Mouse (Mus musculus) intestine, embryonic 14.5 days (tissue): ENCODE results near the gene Lamc2. TPM values are rescaled to one million over a fixed set of nuclear protein-coding genes. Genes with fewer than 3 reads are reported as not detected.

Source experiments
- ATAC-seq: fragments of 200-750 bp; cut with Nextera tagmentation; replicated peaks from 2 replicates; pipeline ENCODE4 v1.8.0; 2017; ENCODE audit warnings: low read depth, moderate number of reproducible peaks, moderate TSS enrichment, moderate library complexity; ENCODE audit not compliant: low FRiP score, low TSS enrichment
- DNase-seq: peaks from one replicate; pipeline ENCODE4 v3.0.0-alpha.2; 2018; ENCODE audit warnings: low spot score
- H3K27ac ChIP-seq: fragments of 300-500 bp; sonication (generic); 2 replicates; pipeline ENCODE4 v1.5.1; 2014; ENCODE audit warnings: low read depth, mild to moderate bottlenecking, control low read depth
- H3K27me3 ChIP-seq: fragments of 300-500 bp; sonication (generic); replicated peaks from 2 replicates; pipeline ENCODE4 v1.6.1; 2014; ENCODE audit warnings: low read length, control low read depth; ENCODE audit not compliant: control insufficient read depth, insufficient read depth
- H3K36me3 ChIP-seq: fragments of 300-500 bp; sonication (generic); 2 replicates; pipeline ENCODE4 v1.6.1; 2014; ENCODE audit warnings: low read length, control low read depth; ENCODE audit not compliant: control insufficient read depth, insufficient read depth
- H3K4me1 ChIP-seq: fragments of 300-500 bp; sonication (generic); replicated peaks from 2 replicates; pipeline ENCODE4 v1.6.1; 2014; ENCODE audit warnings: low read length, control low read depth, mixed read lengths; ENCODE audit not compliant: control insufficient read depth, insufficient read depth
- H3K4me2 ChIP-seq: fragments of 300-500 bp; sonication (generic); 2 replicates; pipeline ENCODE4 v1.6.1; 2014; ENCODE audit warnings: low read length
- H3K4me3 ChIP-seq: fragments of 300-500 bp; sonication (generic); 2 replicates; pipeline ENCODE4 v1.5.1; 2014; ENCODE audit warnings: low read depth, low read length, control low read depth, mixed read lengths
- H3K9ac ChIP-seq: fragments of 300-500 bp; sonication (generic); 2 replicates; pipeline ENCODE4 v1.6.1; 2014; ENCODE audit warnings: mild to moderate bottlenecking, low read length
- H3K9me3 ChIP-seq: fragments of 300-500 bp; sonication (generic); 2 replicates; pipeline ENCODE4 v1.6.1; 2016; ENCODE audit warnings: low read length, control low read depth; ENCODE audit not compliant: control insufficient read depth
- WGBS: fragments of 180-500 bp; shearing (Covaris S2); extraction: QIAGEN DNeasy Blood & Tissue Kit; methylation state at CpG from one replicate; pipeline ENCODE4 v1.1.7; 2014; 5-methylcytosine and 5-hydroxymethylcytosine counted together
- polyA plus RNA-seq: library from polyadenylated mRNA; unstranded; fragments of >200 nt; fragmentation: Nextera tagmentation; extraction: Ambion mirVana; gene quantifications from 2 replicates; pipeline ENCODE4 v1.2.1, GENCODE M21; 2014

The Lamc2 gene
- polyA plus RNA-seq, 1 experiment from 2014 or later = 9.2 TPM

DNA sequence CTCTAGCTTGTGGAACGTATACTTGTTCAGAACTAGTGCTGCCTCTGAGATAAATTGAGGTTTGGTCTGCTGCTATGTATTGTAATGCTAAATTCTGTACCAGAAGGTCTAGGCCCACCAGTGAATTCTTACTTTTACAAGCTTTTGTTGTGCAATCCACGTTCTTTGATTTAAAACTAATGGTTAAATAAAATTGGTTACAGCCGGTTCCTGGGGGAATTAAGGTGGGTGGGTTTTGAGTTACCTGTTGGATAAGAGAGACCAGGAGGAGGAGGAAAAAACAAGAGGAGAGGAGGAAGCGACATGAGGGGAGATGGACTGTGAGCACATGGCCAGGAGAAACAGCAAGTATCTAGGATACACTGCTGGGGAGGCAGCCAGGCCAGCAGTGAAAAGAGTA, 30.3 kb upstream of the Lamc2 start:
- Histone ChIP-seq H3K27ac (no peak overlapping the region), H3K27me3 (no peaks in the 10 kb centered on the region), H3K4me1 (no peaks in the 10 kb centered on the region), H3K36me3 (peaks cover 35% of the 10 kb centered on the region), H3K9me3 (no peaks in the 10 kb centered on the region), H3K4me3 (no peak overlapping the region), H3K4me2 (no peak overlapping the region), H3K9ac (no peak overlapping the region)
- ATAC-seq (no peak), DNase-seq (no peak)
- 89% methylated on average over 4 of the region's 4 CpGs for WGBS

DNA sequence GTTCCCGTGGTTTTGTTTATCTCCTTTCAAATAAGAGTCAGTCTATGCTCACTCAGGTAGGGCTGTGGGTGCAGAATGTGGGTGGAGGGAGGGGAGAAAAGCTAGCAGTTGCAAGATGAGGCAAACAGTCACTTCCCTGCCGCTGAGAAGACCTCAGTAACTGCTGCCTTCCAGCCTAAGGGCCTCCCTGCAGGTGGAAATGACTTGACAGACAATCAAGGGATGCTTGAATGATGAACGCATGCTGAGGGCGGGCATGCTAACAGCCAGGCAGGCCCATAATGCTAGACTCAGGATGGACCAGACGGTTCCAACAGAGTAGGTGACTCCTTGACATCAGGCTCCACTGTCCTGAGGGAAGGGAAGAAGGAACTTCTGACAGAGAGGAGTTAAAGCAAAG, 29.4 kb upstream of the Lamc2 start:
- no peak overlapping the region for H3K4me3 ChIP-seq
- WGBS = 72% methylated on average over 5 of the region's 5 CpGs
- H3K4me1 ChIP-seq = no peaks in the 10 kb centered on the region
- ATAC-seq (no peak), DNase-seq (no peak)
- no peaks in the 10 kb centered on the region for H3K9me3 ChIP-seq
- no peak overlapping the region for H3K9ac ChIP-seq
- no peak overlapping the region for H3K27ac ChIP-seq
- H3K4me2 ChIP-seq = no peak overlapping the region
- no peaks in the 10 kb centered on the region for H3K27me3 ChIP-seq
- peaks cover 26% of the 10 kb centered on the region for H3K36me3 ChIP-seq

DNA sequence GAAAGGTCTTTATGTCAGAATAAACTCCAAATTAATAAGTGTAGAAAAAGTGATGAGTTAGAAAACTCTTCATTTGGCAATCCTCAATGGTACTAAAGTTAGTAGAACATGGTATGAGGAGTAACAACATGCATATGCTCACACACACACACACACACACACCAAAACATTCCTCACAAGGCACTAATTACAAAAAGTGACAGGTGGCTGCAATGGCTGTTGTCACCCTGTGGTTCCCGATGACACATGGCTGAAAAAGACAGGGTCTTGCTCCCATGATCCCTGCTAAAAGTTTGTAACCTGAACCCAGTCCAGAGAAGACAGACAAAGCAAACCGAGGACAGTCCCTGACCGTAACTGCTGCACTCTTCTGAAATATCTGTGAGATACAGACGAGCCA, 24.7 kb upstream of the Lamc2 start:
- H3K4me1 ChIP-seq = no peaks in the 10 kb centered on the region
- 44% methylated on average over 4 of the region's 4 CpGs for WGBS

DNA sequence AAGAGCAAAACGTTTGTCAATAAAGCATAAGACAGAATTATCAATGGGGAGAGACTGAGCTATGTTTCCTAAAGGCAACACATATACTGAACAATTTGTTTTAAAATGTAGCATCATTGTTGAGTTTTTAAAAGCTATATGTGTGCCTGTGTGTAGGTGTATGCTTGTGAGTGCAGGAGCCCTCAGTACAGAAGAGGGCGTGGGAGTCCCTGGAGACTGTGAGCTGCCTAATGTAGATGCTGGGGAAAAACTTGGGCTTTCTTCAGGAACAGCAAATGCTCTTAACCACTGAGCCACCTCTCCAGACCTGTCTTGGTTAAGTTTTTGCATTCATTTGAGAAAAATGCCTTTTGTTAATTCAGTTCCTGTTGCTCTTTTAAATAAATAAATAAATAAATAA, 24.0 kb upstream of the Lamc2 start:
- no peaks in the 10 kb centered on the region for H3K36me3 ChIP-seq
- ATAC-seq = no peak

More for the DNA sequence above, 24.7 kb upstream of the Lamc2 start:
- no peaks in the 10 kb centered on the region for H3K36me3 ChIP-seq
- H3K27me3 ChIP-seq = no peaks in the 10 kb centered on the region
- H3K4me2 ChIP-seq = no peak overlapping the region
- H3K4me3 ChIP-seq = no peak overlapping the region
- ATAC-seq (no peak), DNase-seq (no peak)
- H3K9ac ChIP-seq = no peak overlapping the region
- H3K9me3 ChIP-seq = no peaks in the 10 kb centered on the region
- no peak overlapping the region for H3K27ac ChIP-seq

DNA sequence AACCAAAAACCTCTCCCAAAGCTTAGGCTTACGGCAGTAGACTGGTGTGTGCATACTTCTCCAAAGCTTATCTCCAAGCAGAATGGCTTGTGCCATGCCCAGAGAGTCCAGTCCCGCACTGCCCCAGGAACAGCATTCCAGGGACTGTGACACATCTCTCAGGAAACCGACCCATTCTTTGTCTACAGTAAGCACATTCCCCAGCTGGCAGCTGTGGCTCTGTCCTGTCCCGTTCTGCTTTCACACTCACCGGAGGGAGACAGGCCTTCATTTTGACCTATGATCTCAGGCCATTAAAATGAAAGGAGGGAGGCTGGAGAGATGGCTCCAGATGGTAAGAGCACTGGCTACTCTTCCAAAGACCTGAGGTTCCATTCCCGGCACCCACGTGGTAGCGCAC, 15.9 kb upstream of the Lamc2 start:
- no peaks in the 10 kb centered on the region for H3K36me3 ChIP-seq
- peaks cover 6% of the 10 kb centered on the region; the same call in 1 of the 2 replicates for H3K4me1 ChIP-seq
- no peak overlapping the region for H3K27ac ChIP-seq
- H3K9ac ChIP-seq = no peak overlapping the region
- H3K4me3 ChIP-seq = no peak overlapping the region
- no peak for DNase-seq
- ATAC-seq = no peak; the same call in 1 of the 2 replicates
- no peak overlapping the region for H3K4me2 ChIP-seq
- H3K27me3 ChIP-seq = no peaks in the 10 kb centered on the region
- no peaks in the 10 kb centered on the region for H3K9me3 ChIP-seq
- WGBS = 56% methylated on average over 8 of the region's 8 CpGs

More for the DNA sequence above, 24.0 kb upstream of the Lamc2 start:
- H3K4me1 ChIP-seq = no peaks in the 10 kb centered on the region
- no peaks in the 10 kb centered on the region for H3K27me3 ChIP-seq
- no peaks in the 10 kb centered on the region for H3K9me3 ChIP-seq
- no peak overlapping the region for H3K4me2 ChIP-seq
- H3K4me3 ChIP-seq = no peak overlapping the region
- no peak for DNase-seq
- WGBS = 91% methylated on average over 2 of the region's 2 CpGs
- H3K27ac ChIP-seq = no peak overlapping the region
- H3K9ac ChIP-seq = no peak overlapping the region

DNA sequence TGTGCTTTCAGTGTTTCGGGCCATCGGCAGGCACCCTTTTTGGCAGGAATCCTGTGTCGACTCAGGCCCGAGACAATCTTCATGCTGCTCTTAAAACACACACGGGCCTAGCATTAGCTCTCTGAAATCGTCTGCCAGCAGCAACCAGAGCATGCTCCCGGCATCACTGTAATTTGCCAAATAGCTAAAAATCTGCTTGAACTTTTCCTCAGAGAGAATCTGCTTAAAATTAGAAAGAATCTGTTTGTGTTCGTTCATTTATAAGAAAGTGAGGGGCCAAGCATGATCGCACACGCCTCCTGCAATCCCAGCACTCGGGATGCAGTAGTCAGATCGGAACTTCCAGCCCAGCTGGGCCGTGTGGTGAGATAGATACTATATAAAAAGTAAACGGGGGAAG, 15.2 kb upstream of the Lamc2 start:
- Histone ChIP-seq H3K27ac (no peak overlapping the region), H3K4me2 (no peak overlapping the region)

DNA sequence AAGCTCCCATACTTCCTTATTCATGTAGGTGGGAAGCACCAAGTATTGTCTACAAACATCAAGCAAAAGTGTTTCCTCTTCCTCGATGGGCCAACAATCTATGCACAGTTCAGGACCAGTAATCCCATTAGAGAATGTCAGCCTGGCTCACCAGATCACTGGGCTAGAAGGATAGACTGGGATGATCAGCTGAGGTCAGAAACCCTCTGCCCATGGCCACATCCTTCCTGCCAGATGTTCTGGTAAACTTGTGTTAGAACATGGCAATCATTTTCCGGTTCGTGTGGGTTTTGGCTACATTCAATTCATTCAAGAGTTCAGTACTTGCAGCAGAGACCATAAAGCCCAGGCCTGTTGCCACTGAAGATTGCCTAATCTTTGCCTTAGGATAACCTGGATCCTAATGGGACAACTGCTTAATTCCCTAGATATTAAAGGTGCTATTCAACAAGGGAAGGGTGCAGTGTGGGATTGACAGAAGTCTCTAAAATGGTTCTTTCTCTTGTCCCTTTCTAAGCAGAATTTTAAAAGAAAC, 11.1 kb upstream of the Lamc2 start:
- no peaks in the 10 kb centered on the region for H3K36me3 ChIP-seq
- ATAC-seq (no peak), DNase-seq (no peak)
- 81% methylated on average over 3 of the region's 3 CpGs for WGBS
- H3K27ac ChIP-seq = no peak overlapping the region
- no peak overlapping the region for H3K4me3 ChIP-seq
- H3K27me3 ChIP-seq = no peaks in the 10 kb centered on the region
- no peak overlapping the region for H3K9ac ChIP-seq
- no peak overlapping the region for H3K4me2 ChIP-seq
- peaks cover 14% of the 10 kb centered on the region for H3K4me1 ChIP-seq
- no peaks in the 10 kb centered on the region for H3K9me3 ChIP-seq

More for the DNA sequence above, 15.2 kb upstream of the Lamc2 start:
- peaks cover 6% of the 10 kb centered on the region; the same call in 1 of the 2 replicates for H3K4me1 ChIP-seq
- no peak overlapping the region for H3K4me3 ChIP-seq
- WGBS = 56% methylated on average over 14 of the region's 14 CpGs
- H3K27me3 ChIP-seq = no peaks in the 10 kb centered on the region
- no peaks in the 10 kb centered on the region for H3K36me3 ChIP-seq
- ATAC-seq = no peak
- no peak overlapping the region for H3K9ac ChIP-seq
- H3K9me3 ChIP-seq = no peaks in the 10 kb centered on the region
- DNase-seq = no peak

DNA sequence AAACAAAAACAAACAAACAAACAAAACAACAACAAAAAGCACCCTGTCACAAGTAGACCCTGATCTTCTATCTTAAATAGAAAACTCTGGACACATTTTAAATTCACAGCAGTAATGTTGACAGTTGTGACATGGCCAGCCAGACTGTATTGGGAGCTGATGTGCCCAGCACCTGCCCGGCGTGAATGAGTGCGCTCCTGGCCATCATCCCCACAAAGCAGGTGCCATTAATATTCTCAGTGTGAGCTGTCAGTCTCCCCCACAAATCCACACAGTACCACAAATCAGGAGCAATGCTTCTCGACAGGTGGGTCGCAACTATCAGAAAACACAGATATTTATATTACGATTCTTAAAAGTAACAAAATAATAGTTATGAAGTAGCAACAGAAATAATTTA, 6.7 kb upstream of the Lamc2 start:
- 93% methylated on average over 6 of the region's 6 CpGs for WGBS
- no peak overlapping the region for H3K9ac ChIP-seq
- no peaks in the 10 kb centered on the region for H3K27me3 ChIP-seq
- no peak overlapping the region for H3K27ac ChIP-seq
- no peaks in the 10 kb centered on the region for H3K36me3 ChIP-seq
- H3K9me3 ChIP-seq = no peaks in the 10 kb centered on the region
- ATAC-seq (no peak), DNase-seq (no peak)
- peaks cover 20% of the 10 kb centered on the region for H3K4me1 ChIP-seq
- H3K4me3 ChIP-seq = no peak overlapping the region
- H3K4me2 ChIP-seq = no peak overlapping the region

DNA sequence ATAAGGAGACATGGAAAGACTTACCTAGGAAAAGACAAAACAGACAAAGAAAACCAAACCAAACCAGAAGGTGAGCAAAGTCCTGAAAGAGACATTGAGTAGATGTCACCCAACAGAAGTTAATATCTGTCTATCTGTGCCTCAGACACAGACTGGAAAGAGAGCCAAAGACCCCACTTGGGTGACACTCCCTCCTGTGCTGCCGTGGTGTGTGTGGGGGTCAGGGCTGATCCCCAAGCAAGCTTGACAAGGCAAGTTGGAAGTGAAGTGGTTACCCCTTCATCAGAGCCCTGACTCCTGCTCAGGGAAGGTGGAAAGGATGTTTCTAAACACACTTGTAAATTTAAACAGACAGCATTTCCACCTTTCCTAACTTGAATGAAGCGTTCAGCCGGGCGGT, 6.1 kb upstream of the Lamc2 start:
- DNase-seq (no peak), ATAC-seq (no peak)
- H3K27me3 ChIP-seq = no peaks in the 10 kb centered on the region
- peak overlapping the region; percentile 78 for H3K27ac ChIP-seq
- H3K4me1 ChIP-seq = peaks cover 20% of the 10 kb centered on the region
- no peak overlapping the region for H3K4me3 ChIP-seq
- H3K36me3 ChIP-seq = no peaks in the 10 kb centered on the region
- WGBS = 62% methylated on average over 4 of the region's 4 CpGs
- no peaks in the 10 kb centered on the region for H3K9me3 ChIP-seq
- H3K9ac ChIP-seq = no peak overlapping the region
- H3K4me2 ChIP-seq = no peak overlapping the region
